Mouse (Mus musculus) C2C12 (cell line): ENCODE data around the gene Atg4b. TPM values are rescaled to one million over a fixed set of nuclear protein-coding genes. Genes with fewer than 3 reads are reported as not detected.

ENCODE experiments used
- H3K27me3 ChIP-seq: one replicate; pipeline ENCODE4 v1.6.1; 2011; ENCODE audit not compliant: control insufficient read depth, insufficient read depth, insufficient read length
- H3K36me3 ChIP-seq: one replicate; pipeline ENCODE4 v1.6.1; 2011; ENCODE audit not compliant: control insufficient read depth, insufficient read depth
- H3K4me3 ChIP-seq: one replicate; pipeline ENCODE4 v1.5.1; 2011; ENCODE audit warnings: mild to moderate bottlenecking, control low read depth; ENCODE audit not compliant: poor library complexity, insufficient read depth, severe bottlenecking
- H3K79me2 ChIP-seq: one replicate; pipeline ENCODE4 v1.6.1; 2011; ENCODE audit not compliant: control insufficient read depth, insufficient read depth
- H3K79me3 ChIP-seq: one replicate; pipeline ENCODE4 v1.6.1; 2011; ENCODE audit warnings: low read depth, control low read depth
- H3ac ChIP-seq: one replicate; pipeline ENCODE3; 2011; ENCODE audit warnings: low read depth; ENCODE audit not compliant: control insufficient read depth, insufficient read length
- CEBPB ChIP-seq: IDR thresholded peaks from one replicate; pipeline ENCODE4 v1.6.1; 2011; ENCODE audit warnings: low read depth, mild to moderate bottlenecking, control low read depth, moderate library complexity
- CTCF ChIP-seq: IDR thresholded peaks from one replicate; pipeline ENCODE4 v1.5.1; 2011; ENCODE audit not compliant: control insufficient read depth, insufficient read depth, insufficient read length
- FOSL1 ChIP-seq: IDR thresholded peaks from one replicate; pipeline ENCODE4 v1.8.0; 2011; ENCODE audit warnings: mild to moderate bottlenecking, low read length; ENCODE audit not compliant: poor library complexity, insufficient read depth, severe bottlenecking
- MAX ChIP-seq: IDR thresholded peaks from one replicate; pipeline ENCODE4 v1.6.1; 2011; ENCODE audit warnings: mild to moderate bottlenecking, control low read depth
- MYOD1 ChIP-seq: IDR thresholded peaks from one replicate; pipeline ENCODE4 v1.6.1; 2011; ENCODE audit warnings: low read depth; ENCODE audit not compliant: control insufficient read depth, insufficient read length
- MYOG ChIP-seq: IDR thresholded peaks from one replicate; pipeline ENCODE4 v1.6.1; 2011; ENCODE audit not compliant: control insufficient read depth, insufficient read length; ENCODE audit errors: extremely low read depth
- USF1 ChIP-seq: IDR thresholded peaks from one replicate; pipeline ENCODE4 v1.6.1; 2011; ENCODE audit warnings: low read depth, mild to moderate bottlenecking, control low read depth, moderate library complexity
- polyA plus RNA-seq: library from polyadenylated mRNA; unstranded; fragments of >200 nt; fragmentation: generic; extraction: Trizol; gene quantifications from one replicate; pipeline ENCODE4 v1.2.1, GENCODE M21; 2012; ENCODE audit warnings: missing spikeins

Gene Atg4b
- polyA plus RNA-seq, 1 experiment, result 43.4 TPM

GRCm38 (mm10) chr1:93803556-93804507 lies 52.5 kb downstream of the Atg4b start, which contains the start of gene Ing5:
Gene Ing5 (plus strand): TSS chr1:93803965.
- peak within 1 kb of the TSS; percentile 46 for H3K4me3 ChIP-seq
- H3K36me3 ChIP-seq, result peaks cover 46% of the 10 kb centered on the region
- H3K27me3 ChIP-seq, result no peaks in the 10 kb centered on the region
- peaks cover 34% of the 10 kb centered on the region for H3K79me3 ChIP-seq
- peaks cover 57% of the 10 kb centered on the region for H3K79me2 ChIP-seq
- H3ac ChIP-seq, result peak within 1 kb of the TSS; percentile 79
- TF ChIP-seq USF1 (no peak), CTCF (peak; percentile 98), MYOD1 (no peak), MAX (peak; percentile 83)

- H3K4me3 ChIP-seq, result no peak overlapping the region
- no peak for TF ChIP-seq CTCF
- no peak for TF ChIP-seq MYOD1
- H3K79me2 ChIP-seq, result peaks cover 47% of the 10 kb centered on the region
- H3K79me3 ChIP-seq, result peaks cover 29% of the 10 kb centered on the region
- H3K36me3 ChIP-seq, result peaks cover 46% of the 10 kb centered on the region
- no peaks in the 10 kb centered on the region for H3K27me3 ChIP-seq
- no peak overlapping the region for H3ac ChIP-seq
Observed at GRCm38 (mm10) chr1:93804818-93805217, 53.5 kb downstream of the Atg4b start.

DNA sequence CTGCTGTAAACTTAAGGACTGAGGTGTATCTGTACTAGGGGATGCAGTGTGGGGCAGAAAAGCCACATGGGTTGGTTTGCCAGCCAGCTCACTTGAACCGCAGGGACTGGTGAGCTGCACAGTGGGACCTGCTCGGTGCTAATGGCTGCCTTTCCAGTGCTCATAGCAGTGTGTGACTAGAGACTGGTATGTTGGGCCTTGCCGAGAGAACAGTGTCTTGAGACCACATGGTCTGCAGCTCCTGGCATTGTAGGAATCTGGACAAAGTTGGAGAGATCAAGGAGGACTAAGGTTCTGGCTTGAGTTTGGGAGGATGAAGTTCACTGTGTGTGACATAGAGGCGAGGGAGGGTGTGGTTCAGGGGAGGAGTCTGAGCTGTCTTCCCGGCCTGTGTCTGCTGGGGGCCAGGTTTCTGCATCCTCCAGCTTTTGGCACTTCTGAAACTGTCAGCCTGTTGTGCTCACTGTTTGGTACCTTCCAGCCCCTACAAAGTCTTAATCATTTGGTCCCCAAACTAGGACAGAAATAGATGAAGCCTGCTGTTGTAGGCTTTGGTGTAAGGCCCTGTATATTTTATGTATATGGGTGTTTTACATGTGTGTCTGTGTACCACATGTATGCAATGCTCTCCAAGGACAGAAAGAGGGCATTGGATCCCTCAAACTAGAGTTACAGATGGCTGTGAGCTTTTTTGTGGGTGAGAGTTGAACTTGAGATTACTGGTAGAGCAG lies 54.1 kb downstream of the Atg4b start:
- peaks cover 44% of the 10 kb centered on the region for H3K36me3 ChIP-seq
- H3K79me3 ChIP-seq, result peaks cover 25% of the 10 kb centered on the region
- TF ChIP-seq USF1 (no peak), FOSL1 (no peak), MYOG (no peak), CTCF (no peak), MYOD1 (no peak), MAX (no peak), CEBPB (no peak)
- H3K79me2 ChIP-seq, result peaks cover 42% of the 10 kb centered on the region
- no peak overlapping the region for H3K4me3 ChIP-seq
- no peak overlapping the region for H3ac ChIP-seq
- no peaks in the 10 kb centered on the region for H3K27me3 ChIP-seq

DNA sequence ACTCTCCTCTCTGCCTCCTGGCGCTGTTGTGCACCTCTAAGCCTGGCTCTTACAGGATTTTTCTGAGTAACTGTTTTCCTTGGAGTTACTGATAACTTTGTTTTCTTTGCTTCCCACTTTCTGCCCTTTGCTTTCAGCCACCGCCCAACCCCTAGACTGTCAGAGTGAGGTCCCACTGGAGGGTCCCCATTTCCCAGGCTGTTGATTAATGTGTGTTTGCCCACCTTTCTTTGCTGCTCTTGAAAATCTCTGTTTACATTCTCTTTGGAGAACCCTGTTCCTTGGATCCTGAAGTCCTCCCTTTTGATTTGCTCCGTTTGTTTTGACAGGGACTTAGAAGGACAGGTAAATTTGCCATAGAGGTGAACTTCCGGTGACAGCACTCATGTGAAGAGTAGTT lies 57.6 kb downstream of the Atg4b start:
- peaks cover 73% of the 10 kb centered on the region for H3K36me3 ChIP-seq
- TF ChIP-seq MYOD1 (no peak), CTCF (no peak), USF1 (no peak), FOSL1 (no peak)

DNA sequence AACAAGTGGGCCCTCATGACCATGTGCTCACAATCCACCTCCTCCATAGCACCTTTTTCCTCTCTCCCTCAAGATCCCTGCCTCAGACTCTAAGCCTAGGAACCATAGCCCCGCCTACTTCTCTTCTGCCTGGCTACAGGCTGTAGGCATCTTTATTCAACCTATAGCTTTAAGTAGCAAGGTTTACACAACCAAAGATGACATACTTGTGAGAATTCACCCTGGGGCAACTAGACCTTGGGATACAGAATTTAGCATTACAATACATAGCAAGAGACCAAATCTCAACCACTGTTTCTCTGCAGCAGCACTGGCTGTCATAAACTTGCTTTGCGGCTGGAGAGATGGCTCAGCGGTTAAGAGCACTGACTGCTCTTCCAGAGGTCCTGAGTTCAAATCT lies 58.7 kb downstream of the Atg4b start:
- H3K4me3 ChIP-seq, result no peak overlapping the region
- peaks cover 18% of the 10 kb centered on the region for H3K79me2 ChIP-seq
- H3K36me3 ChIP-seq, result peaks cover 83% of the 10 kb centered on the region
- no peak overlapping the region for H3ac ChIP-seq
- no peaks in the 10 kb centered on the region for H3K27me3 ChIP-seq
- TF ChIP-seq MAX (no peak), MYOG (no peak), USF1 (no peak), FOSL1 (no peak), CTCF (no peak), CEBPB (no peak), MYOD1 (no peak)
- peaks cover 9% of the 10 kb centered on the region for H3K79me3 ChIP-seq

More for the DNA sequence above, 57.6 kb downstream of the Atg4b start:
- Histone ChIP-seq H3K79me2 (peaks cover 27% of the 10 kb centered on the region), H3ac (no peak overlapping the region), H3K79me3 (peaks cover 14% of the 10 kb centered on the region), H3K27me3 (no peaks in the 10 kb centered on the region), H3K4me3 (no peak overlapping the region)

DNA sequence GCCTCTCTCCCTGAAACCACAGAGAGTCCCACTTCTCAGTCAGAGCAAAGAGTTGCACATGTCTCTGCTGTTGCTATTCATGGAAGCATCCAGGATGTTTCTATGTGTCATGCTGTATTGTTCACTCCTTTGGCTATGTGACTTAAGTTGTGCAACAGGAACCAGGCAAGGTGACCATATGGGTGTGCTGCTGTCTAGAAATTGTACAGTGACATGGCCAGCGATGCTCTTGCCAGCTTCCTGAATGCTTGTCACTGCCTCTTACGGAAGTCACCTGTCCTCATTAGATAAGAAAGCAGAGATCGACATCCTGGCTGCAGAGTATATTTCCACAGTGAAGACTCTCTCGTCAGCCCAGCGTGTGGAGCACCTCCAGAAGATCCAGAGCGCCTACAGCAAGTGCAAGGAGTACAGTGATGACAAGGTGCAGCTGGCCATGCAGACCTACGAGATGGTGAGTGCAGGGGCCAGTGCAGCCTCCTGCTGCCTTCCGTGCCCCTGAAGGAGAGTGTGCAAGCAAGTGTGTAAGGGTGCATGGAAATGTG lies 60.3 kb downstream of the Atg4b start:
- TF ChIP-seq CTCF, result no peak
- TF ChIP-seq USF1, result no peak
- no peak for TF ChIP-seq MAX
- TF ChIP-seq MYOD1, result no peak
- TF ChIP-seq CEBPB, result no peak
- TF ChIP-seq FOSL1, result no peak
- no peak for TF ChIP-seq MYOG
- Histone ChIP-seq H3K27me3 (no peaks in the 10 kb centered on the region), H3ac (no peak overlapping the region), H3K36me3 (peaks cover 90% of the 10 kb centered on the region), H3K79me3 (peaks cover 2% of the 10 kb centered on the region), H3K79me2 (peaks cover 2% of the 10 kb centered on the region), H3K4me3 (no peak overlapping the region)
